Mouse (Mus musculus) cerebellum, adult 2 months (tissue): Measurements from ENCODE around the gene Il22ra2.

Source experiments
- CTCF ChIP-seq: fragments of 200-500 bp; IDR thresholded peaks from 2 replicates; pipeline ENCODE4 v1.5.1; 2011; ENCODE audit warnings: low read depth, mild to moderate bottlenecking, control low read depth, low read length, moderate library complexity, borderline replicate concordance; ENCODE audit not compliant: insufficient read depth
- POLR2A ChIP-seq: fragments of 200-500 bp; IDR thresholded peaks from 2 replicates; pipeline ENCODE4 v1.6.1; 2011; ENCODE audit warnings: low read length, control low read depth, borderline replicate concordance; ENCODE audit not compliant: insufficient read depth

DNA sequence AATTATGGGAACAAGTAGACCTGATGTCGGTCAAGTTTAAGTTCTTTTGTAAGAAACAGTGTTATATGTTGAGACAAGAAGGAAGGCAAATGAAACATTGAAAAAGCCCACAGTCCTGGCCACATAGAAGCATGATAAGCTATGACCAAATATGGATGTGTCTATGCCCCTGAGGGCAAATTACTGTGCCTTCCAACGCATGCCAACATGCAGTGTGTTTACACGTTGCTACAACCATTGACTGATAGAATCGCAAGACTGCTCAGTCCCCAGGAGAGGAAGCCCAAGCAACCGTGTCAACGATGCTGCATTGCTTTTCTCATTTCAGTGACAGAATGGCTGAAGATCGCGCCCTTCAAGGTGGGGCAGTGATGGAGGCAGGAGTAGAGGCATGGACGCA is 35.6 kb downstream of the Il22ra2 start:
- no peak for TF ChIP-seq CTCF
- no peak for TF ChIP-seq POLR2A
